10 mouse cellular contexts compared by ENCODE assay signal in the genomic region with DNA sequence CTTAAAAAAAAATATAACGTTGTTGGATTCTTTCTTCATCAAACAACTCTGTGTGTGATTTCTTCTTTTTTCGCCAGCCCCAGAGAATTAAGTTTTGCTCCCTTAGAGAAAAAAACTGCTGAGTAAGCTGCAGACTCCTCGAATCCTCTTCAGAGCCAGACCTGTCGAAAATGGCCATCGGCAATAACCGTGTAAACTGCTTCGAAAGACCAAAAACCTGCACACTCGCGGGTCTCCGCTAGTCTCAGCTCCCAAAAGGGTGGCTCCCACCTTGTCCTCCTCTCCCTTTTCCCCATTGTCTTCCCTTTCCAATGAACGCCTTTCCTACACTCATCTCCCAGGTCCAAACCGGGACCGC. TPM values are rescaled to one million over a fixed set of nuclear protein-coding genes. Genes with fewer than 3 reads are reported as not detected.
DNase-seq lines count a peak whose midpoint lies in the region; ATAC-seq and TF ChIP-seq lines count a peak whose summit lies in the region.
"Had no signal": no experiment of that assay in that cellular context is flagged by ENCODE, and none has a peak within 500 bp of the region (broad histone marks: within the 10 kb centered on the region; RNA-seq: fewer than 3 reads in every experiment).

No protein-coding gene starts in this region.

- intact Hi-C loops in left cerebral cortex, adult 2 months (cut with DNase I) = no loop called here

- no peak for TF ChIP-seq CTCF in left cerebral cortex, adult 2 months (IDR thresholded peaks at IDR 0.05)

- no peak overlapping the region for H3K27ac ChIP-seq in forebrain, embryonic 12.5 days
- H3K27ac ChIP-seq in limb, embryonic 15.5 days = no peak overlapping the region
- H3K27ac ChIP-seq in stomach, embryonic 15.5 days = no peak overlapping the region
- H3K27ac ChIP-seq in left cerebral cortex, adult 2 months = no peak overlapping the region

- H3K4me1 ChIP-seq in megakaryocyte, embryonic 14.5 days = peaks cover 24% of the 10 kb centered on the region
- H3K4me1 ChIP-seq in forebrain, embryonic 12.5 days = peaks cover 12% of the 10 kb centered on the region
- peaks cover 14% of the 10 kb centered on the region for H3K4me1 ChIP-seq in limb, embryonic 15.5 days
- peaks cover 9% of the 10 kb centered on the region; the same call in 1 of the 2 replicates for H3K4me1 ChIP-seq in stomach, embryonic 15.5 days

- H3K36me3 ChIP-seq in megakaryocyte, embryonic 14.5 days (replicated peaks; ENCODE audit: low read length) = no peaks in the 10 kb centered on the region
- no peaks in the 10 kb centered on the region for H3K36me3 ChIP-seq in forebrain, embryonic 12.5 days (replicated peaks)
- no peaks in the 10 kb centered on the region for H3K36me3 ChIP-seq in limb, embryonic 15.5 days
- H3K36me3 ChIP-seq in stomach, embryonic 15.5 days = no peaks in the 10 kb centered on the region

- no peak for ATAC-seq in megakaryocyte, adult 5-6 weeks (ENCODE audit: poor library complexity, severe bottlenecking)
- no peak for ATAC-seq in forebrain, embryonic 12.5 days (ENCODE audit: low FRiP score)
- ATAC-seq in limb, embryonic 15.5 days (ENCODE audit: insufficient number of reproducible peaks, low FRiP score, low TSS enrichment, low read depth) = no peak
- no peak for ATAC-seq in stomach, embryonic 15.5 days (ENCODE audit: insufficient read depth, low FRiP score, low read depth)

- DNase-seq in T-cell, adult 2 months (ENCODE audit: low spot score) = no peak
- DNase-seq in left cerebral cortex, adult 2 months (ENCODE audit: extremely low spot score in 1 of 2, low spot score in 2 of 2) = no peak
- no peak for DNase-seq in spleen, postnatal 14 days (ENCODE audit: low spot score in 2 of 2)
- DNase-seq: kidney, adult 9 months had no signal

- H3K4me3 ChIP-seq in megakaryocyte, embryonic 14.5 days (replicated peaks) = peak overlapping the region; percentile 89
- H3K4me3 ChIP-seq in forebrain, embryonic 12.5 days (replicated peaks) = peak overlapping the region; percentile 39
- peak overlapping the region; percentile 40 for H3K4me3 ChIP-seq in limb, embryonic 15.5 days
- peak overlapping the region; percentile 40 for H3K4me3 ChIP-seq in stomach, embryonic 15.5 days (replicated peaks)
- H3K4me3 ChIP-seq in left cerebral cortex, adult 2 months = no peak overlapping the region

- peaks cover 82% of the 10 kb centered on the region for H3K27me3 ChIP-seq in megakaryocyte, embryonic 14.5 days (replicated peaks)
- H3K27me3 ChIP-seq in forebrain, embryonic 12.5 days = peaks cover 93% of the 10 kb centered on the region
- H3K27me3 ChIP-seq in limb, embryonic 15.5 days = peaks cover 92% of the 10 kb centered on the region
- H3K27me3 ChIP-seq in stomach, embryonic 15.5 days (replicated peaks) = peaks cover 85% of the 10 kb centered on the region

- H3K9ac ChIP-seq in forebrain, embryonic 12.5 days = no peak overlapping the region
- H3K9ac ChIP-seq in limb, embryonic 15.5 days = no peak overlapping the region
- no peak overlapping the region for H3K9ac ChIP-seq in stomach, embryonic 15.5 days

- WGBS in forebrain, embryonic 12.5 days = 2% methylated on average over 13 of the region's 13 CpGs
- WGBS in limb, embryonic 15.5 days = 3% methylated on average over 13 of the region's 13 CpGs
- 4% methylated on average over 13 of the region's 13 CpGs for WGBS in stomach, embryonic 15.5 days

- peak overlapping the region; percentile 53 for H3K4me2 ChIP-seq in forebrain, embryonic 12.5 days
- H3K4me2 ChIP-seq in limb, embryonic 15.5 days = peak overlapping the region; percentile 50
- H3K4me2 ChIP-seq in stomach, embryonic 15.5 days = peak overlapping the region; percentile 55

- H3K9me3 ChIP-seq in megakaryocyte, embryonic 14.5 days = peaks cover 31% of the 10 kb centered on the region
- no peaks in the 10 kb centered on the region for H3K9me3 ChIP-seq in forebrain, embryonic 12.5 days
- no peaks in the 10 kb centered on the region for H3K9me3 ChIP-seq in limb, embryonic 15.5 days
- H3K9me3 ChIP-seq in stomach, embryonic 15.5 days = no peaks in the 10 kb centered on the region

RNA-seq across cellular contexts. Expression of a gene that starts 50.7 kb away (rescaled TPM):
- not detected in 2 replicates for polyA plus RNA-seq in megakaryocyte, embryonic 14.5 days (2012; ENCODE audit: insufficient read depth, low replicate concordance)
- not detected in 2 replicates for total RNA-seq in megakaryocyte, adult 5-6 weeks (2015)
- not detected in 2 replicates for total RNA-seq in megakaryocyte, adult 5-6 weeks (2017)
- polyA plus RNA-seq in forebrain, embryonic 12.5 days (2016; fragmentation: Nextera tagmentation; extraction: Ambion mirVana) = not detected in 2 replicates
- 0.22 and 0.55 TPM in 2 replicates for polyA plus RNA-seq in limb, embryonic 15.5 days (2015; fragmentation: Nextera tagmentation; extraction: Ambion mirVana)
- polyA plus RNA-seq in stomach, embryonic 15.5 days (2015; fragmentation: Nextera tagmentation; extraction: Ambion mirVana) = 0.28 and 0.37 TPM in 2 replicates
- total RNA-seq in left cerebral cortex, adult 2 months (2021) = not detected
- polyA plus RNA-seq: brain, embryonic 14.5 days had no signal
